In genomic region chr15:81158517-81159120, GRCm38 (mm10) we compare ENCODE assay signal across 10 mouse cellular contexts. TPM values are rescaled to one million over a fixed set of nuclear protein-coding genes. Genes with fewer than 3 reads are reported as not detected.
DNase-seq lines count a peak whose midpoint lies in the region; ATAC-seq and TF ChIP-seq lines count a peak whose summit lies in the region.
"Had no signal": no experiment of that assay in that cellular context is flagged by ENCODE, and none has a peak within 500 bp of the region (broad histone marks: within the 10 kb centered on the region; RNA-seq: fewer than 3 reads in every experiment).

No protein-coding gene starts in this region.

- no peaks in the 10 kb centered on the region for H3K36me3 ChIP-seq in embryonic facial prominence, embryonic 15.5 days
- no peaks in the 10 kb centered on the region for H3K36me3 ChIP-seq in embryonic facial prominence, embryonic 10.5 days (replicated peaks)
- H3K36me3 ChIP-seq in lung, embryonic 14.5 days (ENCODE audit: insufficient read depth): no peaks in the 10 kb centered on the region
- H3K36me3 ChIP-seq in stomach, embryonic 15.5 days: no peaks in the 10 kb centered on the region
- H3K36me3 ChIP-seq: embryonic facial prominence, embryonic 13.5 days; limb, embryonic 13.5 days had no signal

- H3K9me3 ChIP-seq in embryonic facial prominence, embryonic 15.5 days (replicated peaks): no peaks in the 10 kb centered on the region
- no peaks in the 10 kb centered on the region for H3K9me3 ChIP-seq in embryonic facial prominence, embryonic 10.5 days
- no peaks in the 10 kb centered on the region for H3K9me3 ChIP-seq in lung, embryonic 14.5 days (ENCODE audit: low read depth, low read length)
- no peaks in the 10 kb centered on the region for H3K9me3 ChIP-seq in stomach, embryonic 15.5 days
- H3K9me3 ChIP-seq: embryonic facial prominence, embryonic 13.5 days; limb, embryonic 13.5 days had no signal

- no peak for ATAC-seq in embryonic facial prominence, embryonic 15.5 days (ENCODE audit: insufficient number of reproducible peaks, low FRiP score, low TSS enrichment, low read depth)
- ATAC-seq in lung, embryonic 14.5 days (ENCODE audit: insufficient read depth): no peak
- ATAC-seq in stomach, embryonic 15.5 days (ENCODE audit: insufficient read depth, low FRiP score, low read depth): no peak

- TF ChIP-seq CTCF in lung, embryonic 14.5 days (IDR thresholded peaks at IDR 0.05; ENCODE audit: low read depth): peak; percentile 12; the same call in 1 of the 2 replicates

- H3K27me3 ChIP-seq in embryonic facial prominence, embryonic 15.5 days: no peaks in the 10 kb centered on the region
- no peaks in the 10 kb centered on the region for H3K27me3 ChIP-seq in embryonic facial prominence, embryonic 10.5 days (replicated peaks; ENCODE audit: low read depth, poor library complexity, severe bottlenecking)
- H3K27me3 ChIP-seq in lung, embryonic 14.5 days (ENCODE audit: insufficient read depth, low read length): no peaks in the 10 kb centered on the region
- H3K27me3 ChIP-seq in stomach, embryonic 15.5 days (replicated peaks): no peaks in the 10 kb centered on the region
- H3K27me3 ChIP-seq: embryonic facial prominence, embryonic 13.5 days; limb, embryonic 13.5 days had no signal

- no peak overlapping the region for H3K4me3 ChIP-seq in embryonic facial prominence, embryonic 15.5 days (replicated peaks)
- H3K4me3 ChIP-seq in embryonic facial prominence, embryonic 10.5 days: no peak overlapping the region
- no peak overlapping the region for H3K4me3 ChIP-seq in lung, embryonic 14.5 days (ENCODE audit: low read depth, low read length)
- H3K4me3 ChIP-seq in stomach, embryonic 15.5 days (replicated peaks): no peak overlapping the region
- H3K4me3 ChIP-seq: embryonic facial prominence, embryonic 13.5 days; limb, embryonic 13.5 days had no signal

- 65% methylated on average over 7 of the region's 7 CpGs for WGBS in embryonic facial prominence, embryonic 15.5 days
- WGBS in embryonic facial prominence, embryonic 10.5 days: 82% methylated on average over 7 of the region's 7 CpGs
- 72% methylated on average over 7 of the region's 7 CpGs for WGBS in lung, embryonic 14.5 days
- WGBS in stomach, embryonic 15.5 days: 70% methylated on average over 7 of the region's 7 CpGs

- peaks cover 22% of the 10 kb centered on the region for H3K4me1 ChIP-seq in embryonic facial prominence, embryonic 15.5 days
- peaks cover 16% of the 10 kb centered on the region for H3K4me1 ChIP-seq in embryonic facial prominence, embryonic 10.5 days
- H3K4me1 ChIP-seq in lung, embryonic 14.5 days (ENCODE audit: insufficient read depth): peaks cover 6% of the 10 kb centered on the region
- H3K4me1 ChIP-seq in stomach, embryonic 15.5 days: peaks cover 10% of the 10 kb centered on the region

- H3K27ac ChIP-seq in embryonic facial prominence, embryonic 15.5 days (replicated peaks): peak overlapping the region; percentile 34; the same call in 1 of the 2 replicates
- H3K27ac ChIP-seq in embryonic facial prominence, embryonic 10.5 days (replicated peaks): no peak overlapping the region
- no peak overlapping the region for H3K27ac ChIP-seq in lung, embryonic 14.5 days (ENCODE audit: low read depth)
- H3K27ac ChIP-seq in stomach, embryonic 15.5 days: peak overlapping the region; percentile 21; the same call in 1 of the 2 replicates
- H3K27ac ChIP-seq: embryonic facial prominence, embryonic 13.5 days; limb, embryonic 13.5 days had no signal

- DNase-seq in embryonic facial prominence, embryonic 10.5 days (ENCODE audit: low spot score): no peak
- no peak for DNase-seq in lung, embryonic 14.5 days
- no peak for DNase-seq in lung, adult 18-20 months
- peak; percentile 35 for DNase-seq in kidney, adult 18-20 months
- DNase-seq in left cerebral cortex, adult 11 months (ENCODE audit: low spot score): no peak
- DNase-seq in retina, postnatal 1 day: no peak

- H3K9ac ChIP-seq in embryonic facial prominence, embryonic 15.5 days: no peak overlapping the region
- H3K9ac ChIP-seq in lung, embryonic 14.5 days: no peak overlapping the region
- H3K9ac ChIP-seq in stomach, embryonic 15.5 days: no peak overlapping the region
- H3K9ac ChIP-seq: embryonic facial prominence, embryonic 13.5 days; limb, embryonic 13.5 days had no signal

- no peak overlapping the region for H3K4me2 ChIP-seq in embryonic facial prominence, embryonic 15.5 days (replicated peaks)
- no peak overlapping the region for H3K4me2 ChIP-seq in lung, embryonic 14.5 days
- H3K4me2 ChIP-seq in stomach, embryonic 15.5 days: no peak overlapping the region
- H3K4me2 ChIP-seq: embryonic facial prominence, embryonic 13.5 days; limb, embryonic 13.5 days had no signal

RNA-seq across cellular contexts. Expression of gene Mrtfa, which starts 31.9 kb away (rescaled TPM):
- polyA plus RNA-seq in embryonic facial prominence, embryonic 15.5 days (2015; fragmentation: Nextera tagmentation; extraction: Ambion mirVana): 30.1 and 33.6 TPM in 2 replicates
- 25.0 and 26.3 TPM in 2 replicates for polyA plus RNA-seq in embryonic facial prominence, embryonic 10.5 days (2016; fragmentation: Nextera tagmentation; extraction: Ambion mirVana)
- polyA plus RNA-seq in lung, embryonic 14.5 days (2014; fragmentation: Nextera tagmentation; extraction: Ambion mirVana): 26.3 and 28.9 TPM in 2 replicates
- 23.9 and 28.2 TPM in 2 replicates for polyA plus RNA-seq in stomach, embryonic 15.5 days (2015; fragmentation: Nextera tagmentation; extraction: Ambion mirVana)

Comparison
In these comparisons a context has a peak if more than half of its experiments do, and no peak if none do; other contexts are left out.
1. H3K27ac ChIP-seq: peak in embryonic facial prominence, embryonic 15.5 days (single experiment) and stomach, embryonic 15.5 days (single experiment); none in embryonic facial prominence, embryonic 10.5 days (single experiment) and lung, embryonic 14.5 days (single experiment).